ENCODE assay signal across 10 mouse cellular contexts in the genomic region with DNA sequence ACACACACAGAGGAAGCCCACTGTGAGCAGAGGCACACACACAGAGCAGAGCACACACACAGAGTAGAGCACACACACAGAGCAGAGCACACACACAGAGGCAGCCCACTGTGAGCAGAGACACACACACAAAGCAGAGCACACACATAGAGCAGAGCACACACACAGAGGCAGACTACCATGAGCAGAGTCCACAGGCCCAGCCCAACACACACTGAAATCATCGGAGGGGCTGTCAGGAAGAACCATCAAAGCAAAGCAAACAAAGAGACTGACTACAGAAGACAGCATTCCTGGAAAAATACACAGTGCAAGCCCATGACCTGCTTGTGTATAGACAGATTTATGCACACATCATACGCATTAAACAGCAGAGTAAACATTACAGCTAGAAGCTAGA. TPM values are rescaled to one million over a fixed set of nuclear protein-coding genes. Genes with fewer than 3 reads are reported as not detected.
DNase-seq lines count a peak whose midpoint lies in the region; ATAC-seq and TF ChIP-seq lines count a peak whose summit lies in the region.
"Had no signal": no experiment of that assay in that cellular context is flagged by ENCODE, and none has a peak within 500 bp of the region (broad histone marks: within the 10 kb centered on the region; RNA-seq: fewer than 3 reads in every experiment).

No protein-coding gene starts in this region.

- no peak for ATAC-seq in forebrain, embryonic 11.5 days (replicated peaks; ENCODE audit: low FRiP score)
- no peak for ATAC-seq in forebrain, embryonic 16.5 days
- ATAC-seq in lung, postnatal 0 days, result peak; percentile 40
- peak; percentile 58 for ATAC-seq in liver, embryonic 12.5 days
- ATAC-seq in stomach, postnatal 0 days (ENCODE audit: low FRiP score, low TSS enrichment), result peak; percentile 47

- no peaks in the 10 kb centered on the region for H3K4me1 ChIP-seq in forebrain, embryonic 11.5 days (replicated peaks; ENCODE audit: control insufficient read depth, insufficient read depth, low read length)
- H3K4me1 ChIP-seq in forebrain, embryonic 16.5 days (replicated peaks; ENCODE audit: control insufficient read depth, insufficient read depth, low read length), result no peaks in the 10 kb centered on the region
- peaks cover 11% of the 10 kb centered on the region for H3K4me1 ChIP-seq in lung, postnatal 0 days (ENCODE audit: insufficient read depth, low read depth, low read length)
- H3K4me1 ChIP-seq in lung, adult 2 months (ENCODE audit: control insufficient read depth, insufficient read depth, low read length), result peaks cover 10% of the 10 kb centered on the region
- H3K4me1 ChIP-seq in liver, embryonic 12.5 days, result peaks cover 28% of the 10 kb centered on the region
- no peaks in the 10 kb centered on the region for H3K4me1 ChIP-seq in stomach, postnatal 0 days (replicated peaks; ENCODE audit: control insufficient read depth, insufficient read depth)

- no peak overlapping the region for H3K4me2 ChIP-seq in forebrain, embryonic 11.5 days (ENCODE audit: low read depth, low read length, severe bottlenecking)
- no peak overlapping the region for H3K4me2 ChIP-seq in forebrain, embryonic 16.5 days (ENCODE audit: low read length)
- H3K4me2 ChIP-seq in lung, postnatal 0 days (replicated peaks; ENCODE audit: low read depth, low read length), result no peak overlapping the region
- H3K4me2 ChIP-seq in liver, embryonic 12.5 days, result no peak overlapping the region
- no peak overlapping the region for H3K4me2 ChIP-seq in stomach, postnatal 0 days (replicated peaks; ENCODE audit: low read depth)

- H3K36me3 ChIP-seq in forebrain, embryonic 11.5 days (ENCODE audit: control insufficient read depth, insufficient read depth, low read length), result no peaks in the 10 kb centered on the region
- H3K36me3 ChIP-seq in forebrain, embryonic 16.5 days (ENCODE audit: control insufficient read depth, insufficient read depth), result no peaks in the 10 kb centered on the region
- H3K36me3 ChIP-seq in lung, postnatal 0 days (ENCODE audit: insufficient read depth, low read length), result peaks cover 6% of the 10 kb centered on the region; the same call in 1 of the 2 replicates
- peaks cover 5% of the 10 kb centered on the region; the same call in 1 of the 2 replicates for H3K36me3 ChIP-seq in liver, embryonic 12.5 days
- peaks cover 3% of the 10 kb centered on the region; the same call in 1 of the 2 replicates for H3K36me3 ChIP-seq in stomach, postnatal 0 days (ENCODE audit: control insufficient read depth, insufficient read depth, low read length)

- H3K27me3 ChIP-seq in forebrain, embryonic 11.5 days (ENCODE audit: control insufficient read depth, insufficient read depth, low read length), result no peaks in the 10 kb centered on the region; the same call in 1 of the 2 replicates
- no peaks in the 10 kb centered on the region for H3K27me3 ChIP-seq in forebrain, embryonic 16.5 days (replicated peaks; ENCODE audit: control insufficient read depth, insufficient read depth, low read length)
- H3K27me3 ChIP-seq in lung, postnatal 0 days (replicated peaks; ENCODE audit: insufficient read depth, low read length), result no peaks in the 10 kb centered on the region
- peaks cover 16% of the 10 kb centered on the region for H3K27me3 ChIP-seq in liver, embryonic 12.5 days (replicated peaks)
- no peaks in the 10 kb centered on the region for H3K27me3 ChIP-seq in stomach, postnatal 0 days (ENCODE audit: control insufficient read depth, insufficient read depth, low read length)

- H3K9ac ChIP-seq in forebrain, embryonic 11.5 days (ENCODE audit: low read length), result no peak overlapping the region
- no peak overlapping the region for H3K9ac ChIP-seq in forebrain, embryonic 16.5 days (replicated peaks; ENCODE audit: low read depth, low read length)
- no peak overlapping the region for H3K9ac ChIP-seq in lung, postnatal 0 days (replicated peaks; ENCODE audit: low read depth)
- no peak overlapping the region; the same call in 1 of the 2 replicates for H3K9ac ChIP-seq in liver, embryonic 12.5 days
- H3K9ac ChIP-seq in stomach, postnatal 0 days (ENCODE audit: low read length), result no peak overlapping the region

- TF ChIP-seq EP300 in lung, postnatal 0 days (IDR thresholded peaks at IDR 0.05), result no peak
- TF ChIP-seq EP300 in stomach, postnatal 0 days (optimal IDR thresholded peaks at IDR 0.05), result no peak

- H3K27ac ChIP-seq in forebrain, embryonic 11.5 days (ENCODE audit: low read depth, low read length), result no peak overlapping the region
- no peak overlapping the region for H3K27ac ChIP-seq in forebrain, embryonic 16.5 days (ENCODE audit: low read length)
- peak overlapping the region; percentile 73 for H3K27ac ChIP-seq in lung, postnatal 0 days (ENCODE audit: low read length)
- H3K27ac ChIP-seq in liver, embryonic 12.5 days, result peak overlapping the region; percentile 71
- H3K27ac ChIP-seq in stomach, postnatal 0 days (replicated peaks), result peak overlapping the region; percentile 70

- TF ChIP-seq CTCF in lung, postnatal 0 days (IDR thresholded peaks at IDR 0.05), result no peak
- TF ChIP-seq CTCF in lung, adult 2 months (IDR thresholded peaks at IDR 0.05; ENCODE audit: insufficient read depth, low read length), result no peak
- TF ChIP-seq CTCF in stomach, postnatal 0 days (IDR thresholded peaks at IDR 0.05; ENCODE audit: low read depth), result no peak

- DNase-seq in forebrain, embryonic 11.5 days (ENCODE audit: low spot score), result peak; percentile 45
- peak; percentile 28 for DNase-seq in lung, postnatal 0 days (ENCODE audit: low spot score)
- DNase-seq in lung, adult 2 months, result no peak
- no peak for DNase-seq in stomach, postnatal 0 days (ENCODE audit: low spot score)
- DNase-seq in gastrocnemius, adult 8-10 months (ENCODE audit: low spot score in 2 of 2), result no peak
- no peak for DNase-seq in adrenal gland, postnatal 36 days
- DNase-seq: layer of hippocampus, postnatal 36 days; thymus, adult 2 months had no signal

- H3K9me3 ChIP-seq in forebrain, embryonic 11.5 days (ENCODE audit: control insufficient read depth, low read length), result no peaks in the 10 kb centered on the region
- H3K9me3 ChIP-seq in forebrain, embryonic 16.5 days (ENCODE audit: control insufficient read depth, low read length), result no peaks in the 10 kb centered on the region
- no peaks in the 10 kb centered on the region for H3K9me3 ChIP-seq in lung, postnatal 0 days (ENCODE audit: low read length)
- H3K9me3 ChIP-seq in liver, embryonic 12.5 days (replicated peaks), result no peaks in the 10 kb centered on the region
- H3K9me3 ChIP-seq in stomach, postnatal 0 days (ENCODE audit: control insufficient read depth, low read length), result no peaks in the 10 kb centered on the region

- no peak for TF ChIP-seq POLR2A in lung, adult 2 months (IDR thresholded peaks at IDR 0.05; ENCODE audit: borderline replicate concordance, extremely low read depth, low read depth, low read length)

- WGBS in forebrain, embryonic 11.5 days, result 77% methylated on average over 2 of the region's 2 CpGs
- 66% methylated on average over 2 of the region's 2 CpGs for WGBS in forebrain, embryonic 16.5 days
- 0% methylated on average over 2 of the region's 2 CpGs for WGBS in lung, postnatal 0 days
- WGBS in lung, adult 2 months, result 18% methylated on average over 2 of the region's 2 CpGs
- 69% methylated on average over 2 of the region's 2 CpGs for WGBS in liver, embryonic 12.5 days (ENCODE audit: insufficient replicate concordance)
- WGBS in stomach, postnatal 0 days, result 19% methylated on average over 2 of the region's 2 CpGs

- no peak overlapping the region for H3K4me3 ChIP-seq in forebrain, embryonic 11.5 days (ENCODE audit: low read depth, low read length)
- H3K4me3 ChIP-seq in forebrain, embryonic 16.5 days (replicated peaks; ENCODE audit: low read length), result no peak overlapping the region
- H3K4me3 ChIP-seq in lung, postnatal 0 days (ENCODE audit: low read depth, low read length), result no peak overlapping the region
- no peak overlapping the region for H3K4me3 ChIP-seq in lung, adult 2 months (replicated peaks; ENCODE audit: extremely low read depth, low read depth, low read length)
- H3K4me3 ChIP-seq in liver, embryonic 12.5 days, result no peak overlapping the region
- no peak overlapping the region for H3K4me3 ChIP-seq in stomach, postnatal 0 days (ENCODE audit: low read depth, low read length)

RNA-seq across cellular contexts. Expression of gene Sh3d21, which starts 7.4 kb away (rescaled TPM):
- polyA plus RNA-seq in forebrain, embryonic 11.5 days (2014; fragmentation: Nextera tagmentation; extraction: Ambion mirVana), result 1.6 TPM in 2 replicates
- 0.87 and 1.2 TPM in 2 replicates for polyA plus RNA-seq in forebrain, embryonic 16.5 days (2015; fragmentation: Nextera tagmentation; extraction: Ambion mirVana)
- polyA plus RNA-seq in lung, postnatal 0 days (2015; fragmentation: Nextera tagmentation; extraction: Ambion mirVana), result 23.3 and 30.7 TPM in 2 replicates
- polyA plus RNA-seq in lung, adult 2 months (2012; rRNA removed), result 6.2 and 7.5 TPM in 2 replicates
- polyA plus RNA-seq in liver, embryonic 12.5 days (2016; fragmentation: Nextera tagmentation; extraction: Ambion mirVana), result 1.3 and 1.6 TPM in 2 replicates
- polyA plus RNA-seq in stomach, postnatal 0 days (2015; fragmentation: Nextera tagmentation; extraction: Ambion mirVana), result 8.4 and 12.0 TPM in 2 replicates
- under 1 TPM; 0.46 to 0.86 (median 0.68) TPM for total RNA-seq in gastrocnemius, adult 8-10 months (2022)
- 1 to 10 TPM; 2.9 to 3.8 TPM for total RNA-seq in adrenal gland, postnatal 36 days (2021)

RNA-seq across cellular contexts. Expression of gene Eva1b, which starts 8.3 kb away (rescaled TPM):
- 18.6 and 19.0 TPM in 2 replicates for polyA plus RNA-seq in forebrain, embryonic 11.5 days (2014; fragmentation: Nextera tagmentation; extraction: Ambion mirVana)
- 10.1 and 10.2 TPM in 2 replicates for polyA plus RNA-seq in forebrain, embryonic 16.5 days (2015; fragmentation: Nextera tagmentation; extraction: Ambion mirVana)
- 151 TPM in 2 replicates for polyA plus RNA-seq in lung, postnatal 0 days (2015; fragmentation: Nextera tagmentation; extraction: Ambion mirVana)
- 221 and 295 TPM in 2 replicates for polyA plus RNA-seq in lung, adult 2 months (2012; rRNA removed)
- 19.3 and 19.5 TPM in 2 replicates for polyA plus RNA-seq in liver, embryonic 12.5 days (2016; fragmentation: Nextera tagmentation; extraction: Ambion mirVana)
- polyA plus RNA-seq in stomach, postnatal 0 days (2015; fragmentation: Nextera tagmentation; extraction: Ambion mirVana), result 39.7 and 39.9 TPM in 2 replicates
- total RNA-seq in gastrocnemius, adult 8-10 months (2022), result 1 to 10 TPM; 2.0 to 4.9 (median 2.6) TPM
- total RNA-seq in adrenal gland, postnatal 36 days (2021), result 10 to 100 TPM; 24.1 to 29.0 TPM

RNA-seq across cellular contexts. Expression of gene Thrap3, which starts 46.7 kb away (rescaled TPM):
- polyA plus RNA-seq in forebrain, embryonic 11.5 days (2014; fragmentation: Nextera tagmentation; extraction: Ambion mirVana), result 251 and 263 TPM in 2 replicates
- 172 and 187 TPM in 2 replicates for polyA plus RNA-seq in forebrain, embryonic 16.5 days (2015; fragmentation: Nextera tagmentation; extraction: Ambion mirVana)
- 98.6 and 112 TPM in 2 replicates for polyA plus RNA-seq in lung, postnatal 0 days (2015; fragmentation: Nextera tagmentation; extraction: Ambion mirVana)
- polyA plus RNA-seq in lung, adult 2 months (2012; rRNA removed), result 40.0 and 62.8 TPM in 2 replicates
- 162 and 163 TPM in 2 replicates for polyA plus RNA-seq in liver, embryonic 12.5 days (2016; fragmentation: Nextera tagmentation; extraction: Ambion mirVana)
- polyA plus RNA-seq in stomach, postnatal 0 days (2015; fragmentation: Nextera tagmentation; extraction: Ambion mirVana), result 70.3 and 78.7 TPM in 2 replicates
- 100 to 1,000 TPM in 3 of 4 experiments, 10 to 100 TPM in 1; 95.8 to 107 (median 105) TPM for total RNA-seq in gastrocnemius, adult 8-10 months (2022)
- 100 to 1,000 TPM; 186 to 192 TPM for total RNA-seq in adrenal gland, postnatal 36 days (2021)

RNA-seq across cellular contexts. Expression of gene Stk40, which starts 52.1 kb away (rescaled TPM):
- 37.4 and 37.5 TPM in 2 replicates for polyA plus RNA-seq in forebrain, embryonic 11.5 days (2014; fragmentation: Nextera tagmentation; extraction: Ambion mirVana)
- 33.5 and 34.7 TPM in 2 replicates for polyA plus RNA-seq in forebrain, embryonic 16.5 days (2015; fragmentation: Nextera tagmentation; extraction: Ambion mirVana)
- polyA plus RNA-seq in lung, postnatal 0 days (2015; fragmentation: Nextera tagmentation; extraction: Ambion mirVana), result 26.7 and 30.6 TPM in 2 replicates
- 38.0 and 41.1 TPM in 2 replicates for polyA plus RNA-seq in lung, adult 2 months (2012; rRNA removed)
- 22.4 and 23.0 TPM in 2 replicates for polyA plus RNA-seq in liver, embryonic 12.5 days (2016; fragmentation: Nextera tagmentation; extraction: Ambion mirVana)
- 17.3 and 20.2 TPM in 2 replicates for polyA plus RNA-seq in stomach, postnatal 0 days (2015; fragmentation: Nextera tagmentation; extraction: Ambion mirVana)
- 100 to 1,000 TPM; 122 to 135 (median 128) TPM for total RNA-seq in gastrocnemius, adult 8-10 months (2022)
- 10 to 100 TPM; 52.4 to 63.1 TPM for total RNA-seq in adrenal gland, postnatal 36 days (2021)

RNA-seq across cellular contexts. Expression of gene Lsm10, which starts 59.4 kb away (rescaled TPM):
- 43.0 and 44.4 TPM in 2 replicates for polyA plus RNA-seq in forebrain, embryonic 11.5 days (2014; fragmentation: Nextera tagmentation; extraction: Ambion mirVana)
- 60.2 and 60.6 TPM in 2 replicates for polyA plus RNA-seq in forebrain, embryonic 16.5 days (2015; fragmentation: Nextera tagmentation; extraction: Ambion mirVana)
- polyA plus RNA-seq in lung, postnatal 0 days (2015; fragmentation: Nextera tagmentation; extraction: Ambion mirVana), result 62.2 and 64.1 TPM in 2 replicates
- polyA plus RNA-seq in lung, adult 2 months (2012; rRNA removed), result 30.2 and 34.8 TPM in 2 replicates
- 34.5 and 36.7 TPM in 2 replicates for polyA plus RNA-seq in liver, embryonic 12.5 days (2016; fragmentation: Nextera tagmentation; extraction: Ambion mirVana)
- 41.8 and 46.5 TPM in 2 replicates for polyA plus RNA-seq in stomach, postnatal 0 days (2015; fragmentation: Nextera tagmentation; extraction: Ambion mirVana)
- total RNA-seq in gastrocnemius, adult 8-10 months (2022), result 10 to 100 TPM in 1 of 4 experiments, 1 to 10 TPM in 3; 8.8 to 10.9 (median 9.4) TPM
- 10 to 100 TPM; 21.8 to 40.1 TPM for total RNA-seq in adrenal gland, postnatal 36 days (2021)

Comparison
In these comparisons a context has a peak if more than half of its experiments do, and no peak if none do; other contexts are left out.
1. DNase-seq: peak in forebrain, embryonic 11.5 days (single experiment) and lung, postnatal 0 days (single experiment); none in lung, adult 2 months (single experiment), stomach, postnatal 0 days (single experiment), gastrocnemius, adult 8-10 months (0 of 2) and adrenal gland, postnatal 36 days (0 of 2).
2. ATAC-seq: peak in lung, postnatal 0 days (single experiment), liver, embryonic 12.5 days (single experiment) and stomach, postnatal 0 days (single experiment); none in forebrain, embryonic 11.5 days (single experiment) and forebrain, embryonic 16.5 days (single experiment).
3. H3K27ac ChIP-seq: peak in lung, postnatal 0 days (single experiment), liver, embryonic 12.5 days (single experiment) and stomach, postnatal 0 days (single experiment); none in forebrain, embryonic 11.5 days (single experiment) and forebrain, embryonic 16.5 days (single experiment).